Mouse (Mus musculus) monocyte, adult 2 months (primary cell): ENCODE measurements around the gene Plbd2.
"Not testable (repeated sequence)": the region's sequence is repeated elsewhere in the genome, so short reads cannot be mapped to it uniquely, and the experiment has no call there.

Experiments
- DNase-seq, 2 experiments: peaks; one replicate each; pipeline ENCODE4 v3.0.0; 2022; ENCODE audit warnings: low spot score in 2 of 2, low read depth in 1 of 2

Gene Plbd2

DNA sequence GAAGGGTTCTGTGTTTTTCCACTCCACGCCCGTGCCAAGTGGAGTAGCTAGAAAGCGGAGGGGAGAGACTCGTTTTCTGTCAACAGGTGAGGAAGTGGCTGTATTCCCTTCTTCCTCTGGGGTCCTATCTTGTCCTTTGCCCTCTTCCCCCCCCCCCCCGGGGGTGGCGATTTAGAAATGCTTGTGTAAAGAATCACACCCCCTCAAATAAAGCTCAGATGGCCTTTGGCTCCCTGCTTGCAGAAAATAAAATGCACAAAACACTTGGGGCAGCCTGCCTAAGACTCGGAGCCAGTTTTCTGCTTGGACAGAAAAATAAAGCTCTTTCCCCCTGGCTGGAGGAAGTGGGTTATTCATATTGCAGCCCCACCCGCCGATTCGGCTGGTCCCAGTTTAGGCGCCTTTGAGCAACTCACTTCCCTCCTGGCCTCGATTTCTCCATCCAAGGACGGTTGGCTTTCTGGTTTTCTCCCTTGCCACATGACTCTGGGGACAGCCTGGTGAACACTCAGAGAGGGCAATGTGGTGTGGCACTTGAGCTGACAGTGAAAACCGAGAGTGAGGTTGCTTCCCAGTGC is 8.3 kb upstream of the Plbd2 start:
- peak; percentile 76 to 78 for DNase-seq

DNA sequence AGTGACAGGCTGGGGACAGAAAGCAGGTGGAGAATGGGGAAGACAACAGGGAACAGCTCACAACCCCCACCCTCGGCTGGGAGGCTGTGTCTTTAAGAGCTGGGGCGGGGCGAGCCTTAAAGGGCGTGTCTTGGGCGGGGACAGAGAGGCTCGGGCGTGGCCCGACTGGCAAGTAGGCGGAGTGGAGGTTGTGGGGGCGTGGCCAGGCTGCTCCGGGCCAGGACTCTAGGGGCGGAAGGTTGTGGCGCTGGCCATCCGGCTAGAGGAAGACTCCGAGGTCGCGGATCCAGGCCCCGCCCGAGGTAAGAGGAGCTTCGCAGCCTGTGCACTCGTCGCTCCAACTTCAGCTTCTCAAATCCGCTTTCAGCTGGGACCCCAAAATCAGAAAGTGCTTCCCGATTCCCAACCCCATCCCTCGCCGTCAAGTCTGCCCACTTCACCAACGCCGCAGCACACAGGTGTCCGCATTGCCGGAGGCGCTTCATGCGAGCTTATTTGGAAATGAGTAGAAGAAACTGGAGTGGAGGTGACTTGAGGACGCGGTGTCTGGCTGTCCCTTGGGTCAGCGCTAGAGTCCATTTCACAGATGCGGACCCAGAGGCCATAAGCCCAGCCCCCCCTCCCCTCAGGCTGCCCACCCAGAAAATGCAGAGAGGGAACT is 7.7 kb upstream of the Plbd2 start, which contains the start of gene Slc8b1:
Gene Slc8b1, plus strand, starts transcription at position 187 of the 661 bp plus-strand sequence.
- peak; percentile 90 to 99 for DNase-seq

- no peak for DNase-seq
Observed at GRCm38 (mm10) chr5:120507311-120507710, 3.9 kb upstream of the Plbd2 start.

- DNase-seq = no peak
Observed at GRCm38 (mm10) chr5:120506490-120506889, 3.1 kb upstream of the Plbd2 start.

DNA sequence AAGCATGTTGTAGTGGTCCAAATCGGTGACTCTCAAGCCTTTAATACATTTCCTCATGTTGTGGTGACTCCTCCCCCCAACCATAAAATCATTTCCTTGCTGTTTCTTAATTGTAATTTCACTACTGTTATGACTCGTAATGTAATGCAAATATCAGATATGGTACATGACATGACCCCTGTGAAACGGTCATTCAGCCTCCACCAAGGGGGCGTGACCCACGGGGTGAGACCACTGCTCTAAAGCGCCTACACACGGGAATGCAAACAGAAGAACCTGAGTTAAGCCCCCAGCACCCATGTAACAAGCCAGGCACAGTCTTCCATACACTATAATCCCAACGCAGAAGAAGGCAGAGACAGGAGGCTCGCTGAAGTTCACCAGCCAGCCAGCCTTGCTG is 2.4 kb upstream of the Plbd2 start:
- DNase-seq = no peak

DNA sequence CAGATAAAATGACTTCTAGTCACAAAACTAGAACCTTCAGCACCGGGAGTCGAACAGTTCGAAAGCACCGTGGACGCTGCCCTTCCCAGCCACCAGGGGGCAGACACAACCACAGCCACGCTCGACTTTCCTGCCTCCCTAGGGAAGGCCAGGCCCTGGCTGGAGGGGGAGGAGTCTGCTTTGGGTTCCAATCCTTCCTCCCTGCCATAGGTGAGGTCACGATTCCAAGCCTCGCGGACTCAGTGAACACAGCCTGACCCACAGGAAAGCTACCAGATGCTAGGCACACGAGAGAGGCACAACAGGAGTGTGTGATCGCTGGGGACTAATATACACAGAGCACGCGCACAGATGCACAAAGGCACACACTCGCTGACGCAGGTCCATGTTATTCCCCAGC is 1.9 kb upstream of the Plbd2 start:
- DNase-seq = peak in 1 of 2 experiments; percentile 61

GRCm38 (mm10) chr5:120502675-120503143 is 716 bp downstream of the Plbd2 start:
- no peak for DNase-seq

DNA sequence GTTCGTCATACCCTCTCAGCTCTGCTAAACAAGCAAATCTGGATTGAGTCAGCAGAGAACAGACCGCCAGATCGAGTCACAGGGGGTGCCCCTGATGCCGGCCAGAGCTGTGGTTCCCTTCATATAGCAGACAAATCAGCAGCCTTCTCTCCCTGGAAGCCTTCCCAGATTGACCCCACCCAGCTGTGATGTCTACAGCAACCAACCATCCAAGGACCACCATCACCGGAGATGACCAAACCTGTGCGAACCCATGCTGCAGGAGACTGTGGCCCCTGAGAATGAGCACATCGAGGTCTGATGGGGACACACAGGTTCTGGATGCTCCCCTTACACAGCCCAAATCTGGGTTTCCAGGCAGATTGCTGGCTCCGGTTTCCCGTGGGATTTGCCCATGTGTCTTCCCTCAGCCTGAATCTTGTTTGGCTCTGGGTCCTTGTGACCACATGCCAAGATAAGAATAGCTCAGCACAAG is 1.2 kb downstream of the Plbd2 start:
- DNase-seq = no peak

DNA sequence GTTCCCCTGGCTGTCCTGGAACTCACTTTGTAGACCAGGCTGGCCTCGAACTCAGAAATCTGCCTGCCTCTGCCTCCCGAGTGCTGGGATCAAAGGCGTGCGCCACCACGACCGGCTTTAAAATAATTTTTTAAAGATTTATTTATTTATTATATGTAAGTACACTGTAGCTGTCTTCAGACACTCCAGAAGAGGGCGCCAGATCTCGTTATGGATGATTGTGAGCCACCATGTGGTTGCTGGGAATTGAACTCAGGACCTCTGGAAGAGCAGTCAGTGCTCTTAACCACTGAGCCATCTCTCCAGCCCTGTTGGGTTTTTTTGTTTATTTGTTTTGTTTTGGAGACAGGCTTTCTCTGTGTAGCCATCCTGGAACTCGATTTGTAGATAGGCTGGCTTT is 2.8 kb downstream of the Plbd2 start:
- not testable (repeated sequence) for DNase-seq

DNA sequence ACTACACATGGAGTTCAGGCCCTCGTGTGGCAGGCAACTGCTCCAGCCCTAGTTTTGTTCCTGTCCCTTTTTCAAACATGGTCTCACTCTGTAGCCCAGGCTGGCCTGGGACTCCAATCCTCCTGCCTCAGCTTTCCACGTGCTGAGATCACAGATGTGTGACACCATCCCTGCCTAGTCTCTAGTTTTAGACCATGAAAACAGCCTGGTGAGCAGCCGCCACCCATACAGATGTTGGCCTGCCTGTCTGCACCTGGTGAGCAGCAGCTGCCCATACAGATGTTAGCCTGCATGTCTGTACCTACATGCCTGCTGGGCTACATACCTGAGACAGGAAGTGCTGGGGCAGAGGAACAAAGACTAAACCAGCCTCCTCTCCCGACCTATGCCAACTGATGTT is 4.2 kb downstream of the Plbd2 start:
- no peak for DNase-seq

DNA sequence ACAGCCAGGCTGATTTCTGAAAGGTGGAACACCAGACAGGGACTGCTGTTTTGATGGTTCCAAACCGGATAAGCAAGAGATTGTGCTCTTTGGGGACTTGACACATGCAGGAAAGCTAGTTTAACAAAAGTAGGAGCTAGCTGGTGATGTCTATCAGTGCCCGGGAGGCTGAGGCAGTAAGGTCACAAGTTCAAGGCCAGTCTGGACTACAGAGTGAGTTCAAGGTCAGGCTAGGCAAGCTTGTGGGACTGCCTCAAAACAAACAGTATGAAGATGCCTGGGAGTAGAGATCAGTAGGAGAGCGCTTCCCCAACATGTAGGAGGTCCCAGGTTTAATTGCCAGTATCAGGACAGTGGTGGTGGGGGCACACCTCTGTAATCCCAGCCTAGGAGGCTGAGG is 6.4 kb downstream of the Plbd2 start:
- DNase-seq = no peak

GRCm38 (mm10) chr5:120495703-120496226 is 7.7 kb downstream of the Plbd2 start:
- no peak for DNase-seq

DNA sequence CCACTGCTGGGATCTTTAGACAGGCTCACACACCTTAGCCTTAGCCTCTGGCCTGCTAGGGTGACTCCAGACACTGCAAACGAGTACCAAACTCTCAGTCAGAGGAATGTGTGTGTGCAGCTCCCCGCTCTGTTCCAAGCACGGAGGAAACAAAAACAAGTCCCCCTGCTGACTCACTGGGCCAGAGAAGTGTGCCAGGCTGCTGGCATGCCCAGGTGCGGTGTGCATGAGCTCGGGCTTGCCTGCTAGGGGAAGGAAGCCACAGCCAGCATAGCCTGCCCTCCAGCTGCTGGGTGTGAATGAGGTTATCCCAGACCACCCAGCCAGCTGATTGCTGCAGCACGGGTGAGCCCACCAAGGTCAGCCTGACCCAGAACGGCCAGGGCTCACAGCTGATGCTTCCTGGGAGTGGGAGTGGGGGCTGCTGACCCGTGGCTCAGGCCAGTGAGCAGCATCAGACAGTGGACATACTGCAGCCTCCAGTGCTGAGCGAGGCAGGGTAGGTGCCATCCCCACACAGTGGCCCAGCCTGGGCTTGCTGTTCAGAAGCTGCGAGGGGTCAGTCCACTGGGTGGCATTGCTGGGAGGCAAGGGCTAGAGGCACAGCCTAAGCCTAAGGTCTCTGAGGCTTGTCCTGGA is 8.2 kb downstream of the Plbd2 start:
- DNase-seq = no peak

GRCm38 (mm10) chr5:120493873-120494395 is 9.5 kb downstream of the Plbd2 start:
- no peak for DNase-seq

- no peak for DNase-seq
Observed at GRCm38 (mm10) chr5:120493440-120493839, 10.0 kb downstream of the Plbd2 start.

GRCm38 (mm10) chr5:120492437-120492836 is 11.0 kb downstream of the Plbd2 start:
- DNase-seq = no peak

DNA sequence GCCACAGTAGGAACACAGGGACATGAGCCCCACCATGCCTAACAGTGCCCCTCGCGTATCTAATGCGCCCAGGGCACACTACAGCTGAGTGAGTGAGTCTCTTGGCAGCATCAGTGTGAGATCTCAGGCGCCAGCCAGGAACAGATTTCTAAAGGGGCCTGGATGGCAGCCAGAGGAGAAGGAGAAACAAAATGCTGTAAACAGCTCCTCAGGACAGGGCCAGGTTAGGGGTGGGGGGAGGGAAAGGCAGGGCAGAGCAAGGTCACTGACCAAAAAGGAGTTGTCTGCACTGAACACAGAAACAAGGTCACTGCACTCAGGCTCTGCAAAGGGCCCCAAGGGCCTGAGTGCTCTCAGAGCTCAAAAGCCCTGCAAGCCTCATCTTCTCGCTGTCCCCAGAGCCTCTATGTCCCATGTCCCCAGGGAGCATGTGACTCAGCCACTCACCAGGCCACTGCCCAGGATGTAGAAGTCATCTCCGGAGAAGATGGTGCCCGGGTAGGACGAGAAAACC is 12.7 kb downstream of the Plbd2 start:
- DNase-seq = no peak

GRCm38 (mm10) chr5:120487844-120488243 is 15.6 kb downstream of the Plbd2 start:
- no peak for DNase-seq

DNA sequence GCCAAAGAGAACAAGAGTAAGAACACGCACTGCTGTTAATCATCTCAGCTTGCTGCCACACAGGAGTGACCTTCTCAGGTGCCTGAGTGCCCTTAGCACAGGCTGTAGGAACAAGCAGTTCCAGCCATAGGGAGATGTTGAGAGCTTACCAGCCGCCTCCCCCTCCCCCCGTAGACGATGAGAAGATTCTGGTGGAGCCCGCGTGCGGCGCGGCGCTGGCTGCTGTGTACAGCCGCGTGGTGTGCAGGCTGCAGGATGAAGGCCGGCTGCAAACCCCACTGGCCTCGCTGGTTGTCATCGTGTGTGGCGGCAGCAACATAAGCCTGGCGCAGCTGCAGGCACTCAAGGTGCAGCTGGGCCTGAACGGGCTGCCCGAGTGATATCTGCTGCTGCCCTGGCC is 20.0 kb downstream of the Plbd2 start:
- no peak for DNase-seq

DNA sequence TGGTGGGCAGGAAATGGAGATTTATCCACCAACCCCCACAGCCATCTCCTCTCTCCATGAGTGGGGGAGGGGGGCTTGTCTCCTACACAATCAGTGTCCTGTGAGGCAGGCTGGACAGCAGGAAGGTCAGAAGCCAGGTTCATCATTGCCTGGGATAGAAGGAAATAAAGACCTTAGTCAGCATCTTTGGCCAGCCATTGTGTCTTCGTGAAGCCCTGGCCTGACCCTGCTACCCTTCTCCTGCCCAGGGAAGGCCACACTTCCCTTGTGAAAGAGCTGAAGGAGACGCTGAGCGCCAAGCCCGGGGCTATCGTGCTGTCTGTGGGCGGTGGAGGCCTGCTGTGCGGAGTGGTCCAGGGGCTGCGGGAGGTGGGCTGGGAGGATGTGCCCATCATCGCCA is 22.2 kb downstream of the Plbd2 start:
- no peak for DNase-seq

DNA sequence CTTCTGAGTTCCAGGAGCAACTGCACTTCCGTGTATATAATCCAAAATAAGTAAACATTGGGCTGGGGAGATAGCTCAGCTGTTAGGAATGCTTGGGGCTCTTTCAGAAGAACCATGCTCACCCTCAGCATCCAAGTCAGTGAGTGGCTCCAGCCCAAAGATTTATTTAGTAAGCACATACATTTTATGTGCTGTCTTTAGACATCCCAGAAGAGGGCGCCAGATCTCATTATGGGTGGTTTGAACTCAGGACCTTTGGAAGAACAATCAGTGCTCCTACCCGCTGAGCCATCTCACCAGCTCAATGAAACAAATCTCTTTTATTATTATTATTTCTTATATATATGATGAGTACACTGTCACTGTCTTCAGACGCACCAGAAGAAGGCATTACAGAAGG is 23.9 kb downstream of the Plbd2 start:
- no peak for DNase-seq

GRCm38 (mm10) chr5:120477993-120478392 is 25.4 kb downstream of the Plbd2 start:
- no peak for DNase-seq
